Mouse (Mus musculus): ENCODE measurements around the gene Ank2. TPM values are rescaled to one million over a fixed set of nuclear protein-coding genes. Genes with fewer than 3 reads are reported as not detected.

Gene Ank2
- total RNA-seq, 2 experiments from 2014 or later, result 0.73 TPM; not detected in 1

DNA sequence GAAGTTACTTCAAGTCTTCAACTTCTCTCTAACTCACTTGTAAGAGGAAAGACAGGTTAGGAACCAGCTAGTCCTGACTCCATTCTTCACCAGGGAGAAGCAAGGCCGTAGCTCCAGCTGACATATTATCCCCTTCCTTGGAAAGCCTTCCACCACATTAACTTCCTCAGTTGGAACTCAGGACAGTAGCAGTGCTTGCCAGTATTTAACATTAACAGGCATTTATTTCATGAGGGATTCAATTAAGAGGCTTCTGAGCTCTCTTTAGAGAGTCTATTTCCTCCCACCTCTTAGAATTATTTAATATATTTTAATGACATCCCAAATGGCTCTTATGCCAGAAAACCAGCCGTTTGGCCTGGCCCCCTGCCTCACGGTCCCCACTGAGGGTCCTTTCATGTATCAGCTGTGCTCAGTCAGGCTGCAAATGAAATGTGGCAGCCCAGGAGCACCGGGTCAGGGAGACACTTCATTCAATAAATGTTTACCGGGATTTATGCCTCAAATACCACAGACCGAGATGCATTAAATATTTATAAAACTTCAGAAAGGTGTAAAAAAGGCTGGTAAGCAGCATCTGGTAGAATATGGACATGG is 195.1 kb downstream of the Ank2 start:
- ATAC-seq (replicated peaks; ENCODE audit: poor library complexity, severe bottlenecking), result no peak

DNA sequence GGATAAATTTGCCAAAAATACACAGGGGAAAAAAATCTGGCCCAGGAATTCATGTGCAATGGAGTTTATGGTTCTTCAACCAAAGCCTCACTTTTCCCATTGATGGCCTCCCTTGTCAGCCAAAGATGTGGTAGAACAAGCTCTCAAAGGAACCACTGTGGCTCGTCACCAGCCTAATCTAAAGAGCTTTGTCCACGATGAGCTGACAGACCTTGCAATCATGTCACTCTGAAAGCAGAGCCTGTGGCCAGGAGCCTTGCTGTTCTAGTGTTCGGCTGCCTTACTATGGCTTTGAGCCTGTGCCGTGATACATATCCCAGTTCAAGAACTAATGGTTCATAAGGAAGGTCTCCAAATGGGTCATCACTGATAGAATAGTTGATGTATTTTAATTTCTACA is 196.1 kb downstream of the Ank2 start:
- ATAC-seq (replicated peaks; ENCODE audit: poor library complexity, severe bottlenecking), result no peak

DNA sequence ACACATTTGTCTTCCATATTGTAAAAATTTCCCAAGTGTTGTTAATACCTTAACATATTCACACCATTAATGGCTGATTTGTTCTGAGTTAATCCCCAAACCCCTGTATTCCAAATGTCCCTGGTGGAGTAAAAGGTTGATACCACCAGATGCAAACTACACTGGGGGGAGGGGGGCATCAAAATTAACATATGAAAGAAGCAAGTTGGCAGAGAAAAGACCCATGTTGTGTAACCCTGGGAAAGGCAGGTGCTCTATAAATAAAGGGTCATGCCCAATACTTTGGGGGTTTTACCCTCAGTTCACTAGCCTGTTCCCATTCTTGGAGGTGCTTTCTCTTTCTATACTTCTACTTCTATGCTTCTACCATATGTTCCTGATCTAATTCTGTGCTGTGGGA is 198.4 kb downstream of the Ank2 start:
- ATAC-seq (replicated peaks; ENCODE audit: poor library complexity, severe bottlenecking), result no peak

DNA sequence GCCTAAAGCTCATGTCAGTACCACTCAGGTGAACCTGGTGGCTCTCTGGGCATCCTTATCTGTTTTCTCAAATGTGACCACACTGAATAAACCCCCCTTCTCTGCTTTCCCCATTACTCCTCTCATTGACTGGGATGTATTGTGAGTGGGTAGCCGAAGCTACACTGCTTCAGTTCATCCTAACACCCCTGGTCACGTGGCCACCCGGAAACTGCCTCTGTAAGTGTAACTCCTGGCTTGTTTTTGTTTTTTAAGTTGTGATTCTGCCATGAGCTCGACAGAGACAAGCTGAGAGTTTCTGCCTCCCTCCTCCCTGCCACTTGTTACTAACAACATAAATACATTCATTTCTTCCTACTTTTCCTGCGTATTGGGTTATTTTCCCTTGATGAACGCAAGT is 203.2 kb downstream of the Ank2 start:
- no peak for ATAC-seq (replicated peaks; ENCODE audit: poor library complexity, severe bottlenecking)

DNA sequence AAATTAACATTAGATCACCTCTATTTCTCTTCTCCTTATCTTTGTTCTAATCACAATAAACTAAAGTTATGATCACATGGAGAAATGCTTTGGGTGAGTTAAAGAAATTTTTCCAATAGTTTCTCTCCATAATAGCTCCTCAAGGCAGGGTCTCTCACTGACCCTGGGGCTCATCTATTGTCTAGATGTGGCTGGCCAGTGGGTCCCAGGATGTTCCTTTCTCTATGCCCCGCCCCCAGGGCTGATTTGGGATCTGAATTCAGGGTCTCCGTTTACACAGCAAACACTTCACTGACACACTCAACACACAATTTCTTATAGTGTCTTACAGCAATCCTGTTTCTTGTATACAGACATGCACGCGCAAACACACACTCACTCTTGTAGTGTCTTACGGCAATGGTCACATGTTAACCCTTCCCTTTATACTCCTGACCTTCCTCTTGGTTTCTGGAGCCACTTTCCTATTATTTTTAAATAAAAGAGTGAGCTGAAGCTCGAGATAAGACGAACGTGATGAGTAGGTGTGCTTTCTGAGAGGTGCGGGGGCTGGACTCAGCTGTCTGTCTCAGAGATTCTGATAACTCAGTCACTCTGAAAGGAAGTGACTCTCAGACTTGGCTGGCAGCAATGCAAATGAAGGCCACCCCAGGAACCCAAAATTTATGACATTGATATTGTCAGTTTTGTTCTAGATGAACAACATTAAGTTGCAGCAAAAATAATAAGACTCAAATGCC is 204.4 kb downstream of the Ank2 start:
- no peak for ATAC-seq (replicated peaks; ENCODE audit: poor library complexity, severe bottlenecking)

DNA sequence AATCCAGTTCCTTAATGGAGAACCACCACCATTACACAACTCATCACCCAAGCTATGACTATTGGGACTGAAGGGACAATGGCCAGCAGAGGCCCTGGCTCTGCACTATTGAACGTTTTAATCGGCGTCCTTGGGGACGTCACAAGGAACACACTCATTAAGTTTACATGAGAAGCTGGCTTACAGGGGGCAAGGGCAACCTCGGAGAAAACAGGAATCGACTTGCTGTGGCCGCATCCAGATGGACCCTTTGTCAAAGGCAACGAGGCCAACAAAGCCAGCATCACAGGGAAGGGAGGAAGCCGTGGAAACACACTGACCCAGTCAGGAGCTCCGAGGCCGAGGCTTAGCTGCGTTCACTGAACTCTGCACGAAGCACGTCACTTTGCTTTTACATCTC is 205.1 kb downstream of the Ank2 start:
- ATAC-seq (replicated peaks; ENCODE audit: poor library complexity, severe bottlenecking), result no peak

DNA sequence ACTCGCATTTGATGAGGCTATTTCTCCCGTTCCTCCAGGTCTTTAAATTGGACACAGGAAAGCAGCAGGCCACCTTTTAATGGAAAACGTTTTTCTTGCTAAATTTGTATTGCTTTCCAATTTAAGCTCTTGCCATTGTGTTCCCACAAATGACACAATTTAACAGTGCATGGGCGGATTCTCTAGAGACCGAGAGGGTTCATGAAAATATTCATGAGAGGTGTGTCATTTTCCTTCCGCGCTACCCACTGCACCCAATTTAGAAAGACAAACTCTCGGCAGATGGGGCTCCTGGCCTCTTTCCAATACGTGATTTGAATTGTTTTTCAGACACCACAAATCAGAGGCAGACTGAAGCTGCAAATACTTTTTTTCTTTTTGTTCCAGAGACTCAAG is 205.7 kb downstream of the Ank2 start:
- no peak for ATAC-seq (replicated peaks; ENCODE audit: poor library complexity, severe bottlenecking)

DNA sequence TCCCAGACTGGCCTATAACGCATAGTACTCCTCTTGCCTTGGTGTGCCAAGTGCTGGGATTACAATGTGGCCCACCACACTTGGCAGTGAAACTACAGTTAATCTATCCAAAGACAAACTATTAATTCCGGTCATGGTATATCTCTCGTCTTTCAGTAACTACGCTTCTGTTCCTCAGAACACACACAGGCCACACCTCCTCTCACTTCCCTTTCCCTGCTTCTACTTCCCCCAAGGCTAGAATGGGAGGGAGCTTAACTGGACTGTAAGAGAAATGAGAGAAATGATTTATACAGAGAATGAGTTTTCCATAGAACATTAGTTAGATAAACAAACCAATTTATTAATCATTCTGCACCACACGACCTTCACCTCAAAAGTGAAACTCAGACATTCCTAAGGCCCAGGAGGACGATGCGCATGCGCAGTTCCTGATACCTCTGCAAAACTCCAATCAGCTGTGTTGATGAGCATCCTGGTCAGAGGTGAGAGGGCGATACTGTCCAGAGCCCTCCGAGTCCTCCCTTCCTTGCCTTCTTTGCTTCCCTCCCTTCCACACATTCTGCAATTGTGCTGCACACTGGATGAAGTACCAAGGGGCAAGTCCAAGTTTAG is 206.2 kb downstream of the Ank2 start:
- peak; percentile 93 for ATAC-seq (replicated peaks; ENCODE audit: poor library complexity, severe bottlenecking)

DNA sequence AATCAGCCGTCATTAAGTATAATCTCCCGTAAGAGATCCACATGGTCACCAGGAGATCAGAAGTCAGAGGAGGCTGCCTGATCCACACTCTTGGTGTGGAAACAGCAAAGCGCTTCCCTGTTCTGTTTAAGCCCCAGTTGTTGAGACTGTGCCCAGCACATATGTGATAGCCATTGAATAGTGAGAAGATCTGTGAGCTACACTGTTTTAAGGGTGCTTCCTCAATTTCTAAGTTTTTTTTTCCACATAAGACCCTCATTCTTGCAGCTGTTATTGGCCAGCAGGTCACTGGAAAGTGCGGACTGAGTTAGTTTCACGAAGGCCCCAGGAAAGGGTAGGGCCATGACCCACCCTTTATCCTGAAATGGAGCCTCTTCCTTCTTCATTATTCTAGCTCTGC is 216.9 kb downstream of the Ank2 start:
- ATAC-seq (replicated peaks; ENCODE audit: poor library complexity, severe bottlenecking), result no peak

DNA sequence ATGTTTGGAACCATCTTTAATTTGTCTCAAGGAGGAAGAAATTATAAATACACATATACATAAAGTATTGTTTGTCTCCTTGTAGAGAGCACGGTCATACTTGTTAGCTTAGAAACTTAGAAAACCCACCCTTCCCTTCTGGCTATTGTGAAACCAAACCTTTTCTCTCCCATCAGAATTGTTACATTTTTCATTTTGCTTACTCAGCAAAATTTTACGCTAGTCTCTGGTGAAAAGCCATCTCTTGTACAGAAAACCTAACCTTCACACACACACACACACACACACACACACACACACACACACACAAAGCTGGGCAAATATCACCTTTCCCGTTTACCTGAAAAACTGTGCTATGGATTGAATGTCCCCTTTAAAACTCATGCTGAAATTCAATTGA is 217.8 kb downstream of the Ank2 start:
- no peak for ATAC-seq (replicated peaks; ENCODE audit: poor library complexity, severe bottlenecking)

DNA sequence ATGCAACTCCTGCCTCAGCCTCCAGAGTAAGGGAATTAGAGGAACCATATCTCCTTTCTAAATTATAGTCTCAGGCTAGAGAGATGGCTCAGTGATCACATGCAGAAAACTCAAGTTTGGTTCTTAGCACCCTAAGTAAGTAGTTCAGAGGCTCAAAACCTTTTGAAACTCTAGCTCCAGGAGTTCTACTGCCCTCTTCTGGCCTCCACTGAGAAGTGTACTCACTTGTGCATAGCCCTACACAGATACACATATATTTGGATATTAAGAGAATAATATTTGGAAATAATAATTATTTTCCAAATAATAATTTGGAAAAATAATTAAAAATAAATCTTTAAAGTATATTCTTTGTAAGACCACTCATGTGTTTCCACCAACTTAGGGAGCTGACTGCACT is 218.8 kb downstream of the Ank2 start:
- no peak for ATAC-seq (replicated peaks; ENCODE audit: poor library complexity, severe bottlenecking)

DNA sequence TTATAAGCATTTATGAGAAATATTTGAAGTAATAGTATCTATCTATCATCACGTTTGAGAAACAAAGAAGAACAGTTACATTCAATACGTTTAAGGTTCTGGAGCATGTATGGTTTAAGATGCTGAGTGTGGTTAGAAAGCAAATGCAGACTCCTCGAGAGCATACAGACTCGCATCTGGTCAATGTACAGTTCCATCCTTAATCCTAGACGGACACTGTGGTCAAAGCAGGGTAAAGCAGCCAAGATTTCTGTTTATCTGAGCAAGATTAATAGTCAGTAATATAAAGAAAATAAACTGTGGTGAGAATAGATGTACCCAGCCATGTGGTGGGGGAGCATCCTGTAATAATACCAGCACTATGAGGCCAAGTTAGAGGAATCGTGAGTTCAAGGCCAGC is 223.2 kb downstream of the Ank2 start:
- no peak for ATAC-seq (replicated peaks; ENCODE audit: poor library complexity, severe bottlenecking)

DNA sequence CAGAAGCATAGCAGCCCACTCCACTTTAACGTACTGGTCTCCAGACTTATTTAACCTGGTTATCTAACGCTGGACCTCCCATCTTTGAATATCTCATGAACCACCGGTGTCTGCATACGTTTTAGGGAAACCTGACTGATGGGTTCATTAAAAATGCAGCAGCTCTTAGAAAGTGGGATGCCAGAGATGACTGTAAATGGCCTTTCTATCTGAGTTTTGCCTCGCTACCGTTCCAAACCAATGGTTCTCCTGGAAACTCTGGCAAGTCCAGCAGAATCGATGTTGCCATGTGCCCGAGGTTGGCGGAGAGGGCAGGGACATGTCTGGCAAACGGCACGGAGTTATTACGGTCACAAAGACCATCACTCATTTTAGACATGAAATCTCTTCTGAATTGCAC is 226.3 kb downstream of the Ank2 start:
- ATAC-seq (replicated peaks; ENCODE audit: poor library complexity, severe bottlenecking), result no peak

DNA sequence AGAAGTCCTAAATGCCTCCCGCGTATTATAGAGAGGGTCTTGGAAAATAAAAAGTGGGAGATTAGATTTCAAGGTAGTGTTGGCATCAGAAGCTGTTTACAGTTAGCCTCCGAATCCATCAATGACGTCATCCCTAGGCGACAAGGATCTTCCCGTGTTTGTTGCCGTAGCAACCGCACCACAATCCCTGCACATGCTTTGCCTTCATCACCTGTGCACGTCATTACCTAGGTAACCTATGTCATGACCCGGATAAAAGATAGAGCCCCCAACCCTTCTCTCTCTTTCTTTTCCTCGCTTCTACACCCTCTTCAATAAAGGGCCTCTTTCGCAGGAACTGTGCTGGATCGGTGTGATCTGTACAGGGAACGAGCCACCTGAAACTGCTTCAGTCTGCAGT is 229.5 kb downstream of the Ank2 start:
- no peak for ATAC-seq (replicated peaks; ENCODE audit: poor library complexity, severe bottlenecking)

DNA sequence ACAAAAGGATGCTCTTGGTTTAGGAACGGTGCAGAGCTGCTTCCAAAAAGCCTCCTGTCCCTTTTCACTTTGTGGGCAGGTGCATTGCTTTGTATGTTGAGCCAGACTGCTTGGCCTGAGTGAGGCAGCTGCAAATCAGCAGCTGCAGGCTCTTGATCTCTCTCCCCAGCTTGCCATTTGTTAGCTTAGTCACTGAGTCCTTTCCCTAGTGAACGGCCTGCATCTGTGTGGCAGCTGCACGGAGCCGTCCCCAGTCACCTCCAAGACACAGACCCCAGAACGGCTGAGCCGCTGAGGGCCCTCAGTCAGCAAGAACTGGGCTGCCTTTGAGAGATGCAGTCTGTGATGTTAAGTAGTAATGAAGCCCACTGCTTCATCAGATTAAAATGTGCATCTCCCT is 231.3 kb downstream of the Ank2 start:
- ATAC-seq (replicated peaks; ENCODE audit: poor library complexity, severe bottlenecking), result no peak

DNA sequence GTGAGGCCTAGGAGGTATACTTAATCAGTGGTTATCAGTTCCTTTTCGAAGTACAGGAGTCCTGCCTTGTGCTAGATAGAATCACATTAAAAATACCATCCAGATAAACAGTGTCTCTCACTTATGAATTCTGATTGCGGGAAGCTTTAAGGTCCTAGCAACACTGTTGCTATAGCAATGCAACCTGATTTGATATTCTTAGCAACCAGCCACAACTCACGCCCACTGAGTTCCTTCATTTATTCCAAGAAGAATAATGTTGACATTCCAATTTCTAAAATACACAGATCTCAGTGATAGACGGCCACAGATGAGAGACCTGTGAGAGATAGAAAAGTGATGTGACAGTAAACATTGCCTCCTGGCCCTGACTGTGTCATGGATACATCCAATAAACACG is 233.4 kb downstream of the Ank2 start:
- no peak for ATAC-seq (replicated peaks; ENCODE audit: poor library complexity, severe bottlenecking)

DNA sequence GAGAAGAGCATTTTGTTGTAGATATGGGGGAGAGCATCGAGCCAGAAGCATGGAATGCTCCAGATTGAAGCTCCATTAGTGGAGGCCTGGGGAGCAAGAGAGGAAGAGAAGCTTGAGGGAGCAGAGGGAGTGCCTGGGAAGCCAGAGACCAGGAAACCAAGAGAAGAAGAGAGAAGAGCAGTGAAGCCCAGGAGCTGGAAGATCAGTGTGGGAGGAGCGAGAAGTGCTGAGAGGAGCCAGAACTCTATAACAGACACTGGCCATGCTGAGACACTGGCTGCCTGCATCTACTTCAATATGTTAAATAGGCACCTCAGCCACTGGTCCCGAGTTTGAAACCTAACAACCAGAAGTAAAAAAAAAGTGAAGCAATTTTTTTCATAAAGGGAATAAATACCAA is 234.0 kb downstream of the Ank2 start:
- no peak for ATAC-seq (replicated peaks; ENCODE audit: poor library complexity, severe bottlenecking)

DNA sequence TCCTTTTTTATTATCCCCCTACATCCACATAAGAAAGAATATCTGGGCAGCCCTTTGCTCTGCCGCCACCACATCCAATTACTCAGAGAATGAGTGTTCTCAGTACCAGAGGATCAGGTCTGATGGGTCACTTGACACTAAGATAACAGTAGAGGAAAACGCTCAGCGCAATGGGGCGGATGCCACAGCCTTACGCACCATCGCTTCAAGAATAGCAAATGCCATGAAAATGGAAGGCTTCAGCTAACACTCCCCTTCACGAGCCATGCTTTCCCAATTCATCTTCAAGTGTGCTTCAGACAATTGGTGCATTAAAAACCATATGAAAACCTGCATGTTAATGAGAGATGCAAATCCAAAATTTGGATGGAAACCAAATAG is 238.4 kb downstream of the Ank2 start:
- no peak for ATAC-seq (replicated peaks; ENCODE audit: poor library complexity, severe bottlenecking)

DNA sequence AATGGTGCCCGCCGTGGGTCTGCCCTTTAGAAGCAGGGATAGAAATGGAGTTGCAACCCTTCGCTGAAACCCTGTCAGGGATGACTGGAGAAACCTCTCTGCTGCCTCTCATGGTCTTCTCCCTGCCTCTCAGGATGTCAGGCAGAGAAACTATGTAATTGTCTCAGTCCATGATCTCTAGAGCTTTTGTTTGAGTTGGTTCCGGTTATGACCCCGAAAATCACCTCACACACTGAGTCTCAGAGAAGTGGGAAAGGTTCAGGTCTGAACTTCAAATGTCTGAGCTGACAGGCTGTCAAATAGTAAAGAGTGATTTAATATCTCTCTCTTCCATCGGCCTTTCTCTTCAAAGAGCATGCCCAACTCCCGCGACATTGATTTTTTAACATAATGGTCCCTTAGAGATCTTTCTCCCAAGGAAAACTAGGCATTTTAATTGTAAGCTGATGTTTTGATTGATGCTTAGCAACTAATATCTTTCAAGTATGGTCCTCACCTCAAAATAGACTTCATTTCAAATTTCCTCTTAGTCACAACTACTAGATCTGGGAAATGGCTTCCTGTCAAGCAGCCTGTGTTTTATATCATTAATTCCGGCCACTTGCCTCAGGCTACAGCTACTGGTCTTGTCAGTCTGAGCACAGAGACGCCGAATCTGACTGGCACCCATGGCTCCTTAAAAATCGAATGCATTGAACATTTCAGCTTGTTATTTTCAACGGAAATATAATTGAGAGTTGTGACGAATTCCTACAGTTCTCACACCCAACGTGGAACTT is 239.0 kb downstream of the Ank2 start:
- ATAC-seq (replicated peaks; ENCODE audit: poor library complexity, severe bottlenecking), result no peak

DNA sequence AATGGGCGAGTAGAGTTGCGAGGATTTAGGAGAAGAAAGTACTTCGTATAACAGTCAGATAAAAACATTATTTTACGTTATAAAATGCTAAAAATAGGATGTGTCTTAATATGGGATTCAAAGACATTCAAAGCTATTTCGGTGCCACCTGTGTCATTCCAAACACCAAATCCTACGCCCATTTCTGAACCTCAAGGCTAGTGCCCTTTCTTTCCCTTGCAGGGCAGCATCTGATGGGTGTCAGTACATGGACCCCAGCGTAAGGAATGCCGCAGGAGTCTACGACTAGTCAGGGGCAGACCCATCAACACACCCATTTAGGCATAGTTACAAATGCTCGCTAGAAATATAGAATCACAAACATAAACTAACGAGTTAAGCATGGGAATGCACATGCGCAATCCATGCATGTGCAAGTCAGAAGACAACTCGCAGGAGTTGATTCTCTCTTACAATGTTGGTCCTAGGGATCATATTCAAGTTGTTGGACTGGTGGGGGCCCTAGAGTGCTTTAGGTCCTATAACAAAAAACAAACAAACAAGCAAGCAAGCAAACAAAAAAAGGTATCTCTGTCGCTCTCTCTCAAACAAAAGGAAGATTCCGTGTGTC is 240.6 kb downstream of the Ank2 start:
- no peak for ATAC-seq (replicated peaks; ENCODE audit: poor library complexity, severe bottlenecking)

DNA sequence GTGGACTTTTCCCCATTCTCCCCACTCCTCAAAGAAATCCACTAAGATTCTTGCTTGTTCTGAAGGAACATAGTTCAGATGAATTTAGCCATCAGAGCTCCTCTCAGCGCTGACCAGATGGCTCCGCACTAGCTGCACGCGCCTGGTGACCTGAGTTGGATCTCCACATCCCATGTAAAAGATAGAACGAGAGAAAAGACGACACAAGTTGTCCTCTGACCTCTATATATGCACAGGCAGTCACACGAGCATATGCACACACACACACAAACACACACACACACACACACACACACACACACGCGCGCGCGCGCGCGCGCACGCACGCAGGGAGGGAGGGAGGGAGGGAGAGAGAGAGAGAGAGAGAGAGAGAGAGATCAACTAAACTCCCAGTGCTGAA is 241.2 kb downstream of the Ank2 start:
- ATAC-seq (replicated peaks; ENCODE audit: poor library complexity, severe bottlenecking), result no peak
